Mouse (Mus musculus): Measurements from ENCODE around the gene Hectd1. TPM values are rescaled to one million over a fixed set of nuclear protein-coding genes. Genes with fewer than 3 reads are reported as not detected.

Hectd1 gene
- polyA plus RNA-seq (2012), result 0.40 and 0.52 TPM in 2 replicates

DNA sequence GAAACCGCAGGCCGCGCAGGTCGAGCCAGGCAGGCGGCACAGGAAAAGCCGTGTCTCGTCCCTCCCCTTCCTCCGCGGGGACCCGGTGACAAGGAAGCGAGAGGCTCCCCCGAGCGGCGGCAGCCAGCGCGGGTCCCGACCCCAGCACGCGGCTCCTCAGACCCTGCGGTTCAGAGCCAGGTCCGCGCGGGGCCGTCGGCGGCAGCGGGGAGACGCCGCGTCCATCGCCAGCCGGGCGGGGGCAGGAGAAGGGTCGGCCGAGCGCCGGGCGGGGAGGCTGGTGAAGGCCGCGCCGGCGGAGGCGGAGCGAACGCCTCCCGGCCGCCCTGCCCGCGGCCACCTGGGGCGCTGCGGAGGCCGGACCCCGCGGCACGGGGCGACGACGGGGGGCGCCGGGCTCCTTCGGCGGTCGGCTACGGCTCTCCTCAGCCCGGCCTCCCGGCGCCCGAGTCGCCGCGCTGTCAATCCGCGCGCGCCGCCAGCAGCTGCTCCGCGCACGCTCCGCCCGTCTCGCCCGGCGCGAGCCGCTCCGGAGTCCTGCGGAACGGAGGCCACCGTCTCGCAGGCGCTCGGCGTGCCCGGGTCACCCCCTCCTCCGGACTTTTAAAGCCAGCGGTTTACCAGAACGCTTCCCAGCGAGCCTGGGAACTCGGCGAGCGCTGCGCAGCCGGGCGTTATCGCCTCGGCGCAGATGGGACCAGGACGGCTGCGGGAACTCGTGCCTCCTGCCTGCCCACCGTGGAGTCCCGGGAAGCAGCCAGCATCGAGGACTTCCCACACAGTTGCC, at the start of gene Hectd1:
Hectd1 (minus strand) TSS at position 247 of the 787 bp plus-strand sequence.
- H3K9me3 ChIP-seq (ENCODE audit: control insufficient read depth, low read length), result no peaks in the 10 kb centered on the region
- peaks cover 46% of the 10 kb centered on the region for H3K36me3 ChIP-seq (ENCODE audit: control insufficient read depth)
- H3K4me3 ChIP-seq (replicated peaks), result peak within 1 kb of the TSS; percentile 100
- TF ChIP-seq GATA1 (IDR thresholded peaks at IDR 0.05; ENCODE audit: low read length) (peak; percentile 69), TAL1 (IDR thresholded peaks at IDR 0.05; ENCODE audit: low read length) (peak; percentile 84)
- H3K27me3 ChIP-seq (ENCODE audit: control insufficient read depth), result no peaks in the 10 kb centered on the region
- H3K4me1 ChIP-seq (ENCODE audit: control insufficient read depth), result peaks cover 52% of the 10 kb centered on the region

DNA sequence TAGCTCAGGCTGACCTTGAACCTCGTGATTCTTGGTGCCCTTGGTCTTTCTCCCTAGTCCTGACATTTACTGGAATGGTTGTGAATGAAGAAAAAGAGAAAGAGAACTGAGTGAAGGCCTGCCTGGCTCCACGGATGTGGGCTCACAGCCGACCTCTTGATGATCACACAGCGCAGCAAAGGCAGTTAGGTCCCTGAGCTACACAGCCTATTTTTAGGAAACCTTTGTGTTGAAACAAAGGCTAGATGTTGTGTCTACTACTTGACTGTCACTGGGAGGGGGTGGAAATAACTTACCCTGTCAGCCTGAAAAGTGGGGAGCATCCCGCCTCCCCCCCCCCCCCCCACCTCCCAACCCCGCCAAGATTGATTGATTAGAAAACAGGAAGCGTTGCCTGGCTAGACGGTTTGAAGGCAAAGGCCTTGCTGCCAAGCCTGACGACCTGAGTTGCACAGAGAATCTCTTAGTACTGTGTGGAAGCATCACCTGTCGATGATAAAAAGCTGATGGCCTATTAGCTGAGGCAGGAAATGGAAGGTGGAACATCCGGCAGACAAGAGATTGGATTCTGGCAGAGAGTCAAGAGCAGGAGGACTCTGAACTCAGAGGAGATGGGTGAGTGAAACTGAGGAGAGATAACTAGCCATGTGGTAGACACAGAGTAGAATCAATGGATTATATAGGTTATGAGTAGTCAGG, 42.3 kb upstream of the Hectd1 start:
- Histone ChIP-seq H3K4me1 (ENCODE audit: control insufficient read depth) (peaks cover 39% of the 10 kb centered on the region), H3K9me3 (ENCODE audit: control insufficient read depth, low read length) (no peaks in the 10 kb centered on the region), H3K27me3 (ENCODE audit: control insufficient read depth) (no peaks in the 10 kb centered on the region), H3K36me3 (ENCODE audit: control insufficient read depth) (peaks cover 22% of the 10 kb centered on the region), H3K4me3 (replicated peaks) (no peak overlapping the region)
- no peak for TF ChIP-seq GATA1 (IDR thresholded peaks at IDR 0.05; ENCODE audit: low read length)
- TF ChIP-seq TAL1 (IDR thresholded peaks at IDR 0.05; ENCODE audit: low read length), result no peak

- TF ChIP-seq TAL1 (IDR thresholded peaks at IDR 0.05; ENCODE audit: low read length) (no peak), GATA1 (IDR thresholded peaks at IDR 0.05; ENCODE audit: low read length) (no peak)
- H3K9me3 ChIP-seq (ENCODE audit: control insufficient read depth, low read length), result no peaks in the 10 kb centered on the region
- no peak overlapping the region for H3K4me3 ChIP-seq (replicated peaks)
- peaks cover 54% of the 10 kb centered on the region for H3K4me1 ChIP-seq (ENCODE audit: control insufficient read depth)
- peaks cover 10% of the 10 kb centered on the region for H3K36me3 ChIP-seq (ENCODE audit: control insufficient read depth)
- H3K27me3 ChIP-seq (ENCODE audit: control insufficient read depth), result no peaks in the 10 kb centered on the region
These were observed 40.2 kb upstream of the Hectd1 start for GRCm38 (mm10) chr12:51869511-51869910.

GRCm38 (mm10) chr12:51867076-51867475, 37.7 kb upstream of the Hectd1 start:
- no peak for TF ChIP-seq GATA1 (IDR thresholded peaks at IDR 0.05; ENCODE audit: low read length)
- TF ChIP-seq TAL1 (IDR thresholded peaks at IDR 0.05; ENCODE audit: low read length), result no peak
- no peaks in the 10 kb centered on the region for H3K9me3 ChIP-seq (ENCODE audit: control insufficient read depth, low read length)
- H3K4me1 ChIP-seq (ENCODE audit: control insufficient read depth), result peaks cover 42% of the 10 kb centered on the region
- H3K4me3 ChIP-seq (replicated peaks), result no peak overlapping the region
- no peaks in the 10 kb centered on the region for H3K27me3 ChIP-seq (ENCODE audit: control insufficient read depth)
- H3K36me3 ChIP-seq (ENCODE audit: control insufficient read depth), result no peaks in the 10 kb centered on the region; the same call in 1 of the 2 replicates

DNA sequence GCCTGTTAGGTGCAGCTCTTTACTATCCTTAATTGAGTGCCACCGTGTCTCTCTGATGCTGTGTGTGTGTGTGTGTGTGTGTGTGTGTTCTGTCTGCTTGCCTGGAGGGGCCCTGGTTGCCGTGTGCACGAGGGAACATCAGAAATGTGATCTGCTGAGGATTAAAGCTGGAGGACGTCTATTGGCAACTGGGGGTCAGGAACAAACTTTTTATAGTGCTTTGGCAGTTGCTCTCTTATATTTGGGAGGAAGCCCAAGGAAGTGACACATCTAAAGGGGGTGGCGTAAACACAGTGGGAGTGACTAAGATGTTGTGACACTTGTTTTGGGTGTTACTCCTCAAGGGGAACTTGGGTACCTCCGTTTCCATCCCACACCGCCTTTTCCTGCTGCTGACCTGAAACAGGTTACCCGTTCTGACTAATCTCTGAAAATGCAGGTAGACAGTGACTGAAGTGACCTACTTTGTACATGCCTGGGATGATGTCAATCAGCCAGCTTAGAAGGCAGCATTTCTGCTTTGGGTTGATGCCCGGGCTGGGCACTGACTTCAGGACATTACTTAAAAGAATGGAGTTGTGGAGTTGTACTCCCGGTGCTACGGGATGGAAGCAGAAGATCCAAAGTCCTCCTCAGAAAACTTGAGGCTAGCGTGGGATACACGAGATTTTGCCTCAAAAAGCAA, 37.0 kb upstream of the Hectd1 start:
- Histone ChIP-seq H3K27me3 (ENCODE audit: control insufficient read depth) (no peaks in the 10 kb centered on the region), H3K9me3 (ENCODE audit: control insufficient read depth, low read length) (no peaks in the 10 kb centered on the region), H3K4me1 (ENCODE audit: control insufficient read depth) (peaks cover 35% of the 10 kb centered on the region), H3K4me3 (replicated peaks) (no peak overlapping the region), H3K36me3 (ENCODE audit: control insufficient read depth) (no peaks in the 10 kb centered on the region; the same call in 1 of the 2 replicates)
- TF ChIP-seq GATA1 (IDR thresholded peaks at IDR 0.05; ENCODE audit: low read length) (no peak), TAL1 (IDR thresholded peaks at IDR 0.05; ENCODE audit: low read length) (no peak)

DNA sequence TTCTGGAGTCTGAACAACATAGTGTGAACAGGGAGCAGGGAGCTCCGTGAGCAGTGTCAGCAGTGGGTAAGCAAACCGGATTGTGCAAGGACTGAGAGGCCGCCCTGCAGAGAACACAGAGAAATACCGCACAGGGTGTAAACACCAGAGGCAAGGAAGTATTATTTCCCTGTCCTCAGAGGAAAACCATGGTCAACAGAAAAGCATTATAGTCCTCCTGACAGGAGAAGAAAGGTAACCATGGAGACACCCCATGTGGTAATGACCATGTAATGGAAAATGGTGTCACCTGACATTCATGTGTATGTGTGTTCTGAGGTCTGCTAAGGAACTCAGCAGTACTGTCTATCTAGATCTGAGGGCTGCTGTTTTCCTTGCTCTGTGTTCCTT, 36.4 kb upstream of the Hectd1 start:
- H3K36me3 ChIP-seq (ENCODE audit: control insufficient read depth), result no peaks in the 10 kb centered on the region
- H3K9me3 ChIP-seq (ENCODE audit: control insufficient read depth, low read length), result no peaks in the 10 kb centered on the region
- TF ChIP-seq TAL1 (IDR thresholded peaks at IDR 0.05; ENCODE audit: low read length) (no peak), GATA1 (IDR thresholded peaks at IDR 0.05; ENCODE audit: low read length) (no peak)
- no peak overlapping the region for H3K4me3 ChIP-seq (replicated peaks)
- peaks cover 32% of the 10 kb centered on the region for H3K4me1 ChIP-seq (ENCODE audit: control insufficient read depth)
- no peaks in the 10 kb centered on the region for H3K27me3 ChIP-seq (ENCODE audit: control insufficient read depth)

- no peak overlapping the region for H3K4me3 ChIP-seq (replicated peaks)
- H3K27me3 ChIP-seq (ENCODE audit: control insufficient read depth), result no peaks in the 10 kb centered on the region
- peaks cover 33% of the 10 kb centered on the region for H3K4me1 ChIP-seq (ENCODE audit: control insufficient read depth)
- TF ChIP-seq TAL1 (IDR thresholded peaks at IDR 0.05; ENCODE audit: low read length) (no peak), GATA1 (IDR thresholded peaks at IDR 0.05; ENCODE audit: low read length) (no peak)
- no peaks in the 10 kb centered on the region for H3K9me3 ChIP-seq (ENCODE audit: control insufficient read depth, low read length)
- no peaks in the 10 kb centered on the region for H3K36me3 ChIP-seq (ENCODE audit: control insufficient read depth)
These were observed 35.9 kb upstream of the Hectd1 start for GRCm38 (mm10) chr12:51865061-51865789.

DNA sequence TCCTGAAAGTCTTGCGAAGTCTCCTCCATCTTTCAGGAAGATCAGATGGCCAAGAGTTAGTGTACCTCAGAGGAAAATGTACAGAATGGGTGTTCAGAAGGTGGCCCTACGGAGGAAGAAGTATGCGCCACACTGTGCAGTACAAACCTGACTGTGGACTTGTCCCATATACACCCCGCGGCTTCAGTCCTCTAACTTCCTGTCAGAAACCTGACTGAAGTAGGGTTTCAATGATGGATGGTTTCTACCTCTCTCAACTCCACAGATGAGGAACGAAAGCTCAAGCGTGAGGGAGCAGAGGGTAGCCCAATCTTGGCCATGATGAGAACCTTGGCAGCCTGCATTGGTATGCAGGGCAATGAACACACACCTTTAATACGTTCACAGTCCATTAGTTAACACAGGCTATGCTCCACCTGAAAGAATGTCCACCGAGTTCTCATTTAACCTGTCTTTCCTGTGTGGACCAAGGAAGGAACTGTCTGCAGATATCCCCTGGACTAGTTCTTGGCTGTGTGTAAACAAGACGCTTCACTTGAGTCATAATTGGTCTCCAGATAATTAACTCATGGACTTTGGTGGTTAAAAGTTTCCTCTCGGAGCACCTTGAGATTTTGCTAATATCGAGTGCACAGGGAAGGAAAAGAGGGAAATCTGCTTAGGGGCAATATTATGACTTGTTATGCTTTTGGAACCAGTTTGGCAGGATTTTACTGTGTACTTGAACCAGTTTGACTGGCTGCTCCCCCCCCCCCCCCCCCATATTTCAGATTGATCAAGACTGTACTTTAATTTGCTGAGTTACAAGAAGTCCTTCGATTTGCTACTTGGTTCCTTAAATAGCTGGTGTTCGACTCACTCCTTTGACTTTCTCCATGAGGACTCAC, 34.0 kb upstream of the Hectd1 start:
- Histone ChIP-seq H3K4me1 (ENCODE audit: control insufficient read depth) (peaks cover 44% of the 10 kb centered on the region), H3K4me3 (replicated peaks) (no peak overlapping the region), H3K27me3 (ENCODE audit: control insufficient read depth) (no peaks in the 10 kb centered on the region), H3K9me3 (ENCODE audit: control insufficient read depth, low read length) (no peaks in the 10 kb centered on the region), H3K36me3 (ENCODE audit: control insufficient read depth) (no peaks in the 10 kb centered on the region)
- no peak for TF ChIP-seq TAL1 (IDR thresholded peaks at IDR 0.05; ENCODE audit: low read length)
- TF ChIP-seq GATA1 (IDR thresholded peaks at IDR 0.05; ENCODE audit: low read length), result no peak

Measured in erythroblast, embryonic 14.5 days (primary cell).